Mouse (Mus musculus): ENCODE measurements at regions not wholly inside any gene's neighbourhood (a gene's known extent, or its start where the extent isn't known, plus 50 kb on each side); places are given as distances from the start of the nearest gene placed in this dataset.
"Not testable (repeated sequence)": the region's sequence is repeated elsewhere in the genome, so short reads cannot be mapped to it uniquely, and the experiment has no call there.

- DNase-seq = peak; percentile 84
These were observed 56.4 kb downstream of the Bod1 start for GRCm38 (mm10) chr11:31615107-31615811.

DNA sequence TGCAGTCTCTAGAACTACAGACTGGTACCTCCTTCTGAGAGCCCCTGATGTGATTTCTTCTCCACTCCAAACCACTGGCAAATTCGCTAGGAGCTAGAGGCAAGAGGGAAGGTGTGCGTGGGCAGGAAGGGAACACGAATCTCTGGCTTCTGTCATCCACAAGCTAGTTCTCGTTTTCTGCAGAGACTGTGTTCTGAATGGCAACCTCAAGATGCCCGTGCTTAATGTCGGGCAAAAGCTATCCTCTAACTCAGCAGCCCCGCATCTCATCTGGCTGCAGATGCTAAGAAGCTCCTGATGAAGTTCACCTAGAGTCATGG is 57.3 kb downstream of the Bod1 start:
- DNase-seq = no peak

GRCm38 (mm10) chr11:31613688-31614393 is 57.8 kb downstream of the Bod1 start:
- DNase-seq = no peak

GRCm38 (mm10) chr11:31608458-31608857 is 63.2 kb downstream of the Bod1 start:
- DNase-seq = no peak

DNA sequence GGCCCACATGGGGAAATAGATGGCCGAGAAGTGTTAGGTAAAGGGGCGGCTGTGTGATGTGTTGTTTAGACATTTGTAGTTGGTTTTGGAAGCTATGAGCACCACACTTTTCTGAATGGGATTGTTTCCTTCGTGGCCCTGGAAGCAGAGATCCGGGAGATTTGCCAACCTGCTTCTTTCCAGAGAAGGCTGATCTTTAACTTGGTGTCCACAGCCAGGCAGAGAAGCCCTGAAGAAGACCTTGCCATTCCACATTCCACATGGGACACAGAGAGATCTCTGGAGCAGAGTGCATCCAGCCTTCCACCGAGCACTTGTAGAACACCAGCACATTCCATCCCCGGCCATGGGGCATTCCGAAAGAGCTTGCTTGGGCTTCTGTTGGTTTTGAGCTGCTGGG is 70.2 kb downstream of the Bod1 start:
- DNase-seq = peak; percentile 59

DNA sequence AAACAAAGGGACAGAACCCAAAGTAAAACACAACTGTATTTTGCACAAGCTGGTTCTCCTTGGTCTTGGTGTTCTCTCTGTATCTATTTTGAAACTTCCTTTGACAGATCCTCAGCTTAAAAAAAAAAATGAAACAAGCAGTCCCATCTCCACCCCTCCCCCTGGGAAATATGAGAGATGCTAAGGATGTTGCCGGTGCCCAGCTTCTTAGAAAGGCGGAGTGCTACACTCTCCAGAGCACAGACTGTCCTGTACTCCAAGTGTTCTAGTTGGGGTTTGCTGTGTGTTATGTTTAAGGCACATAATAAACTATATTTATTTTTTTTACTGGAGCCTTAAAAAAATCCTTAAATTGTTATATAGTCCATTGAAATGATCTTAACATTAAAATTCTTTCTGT is 78.1 kb downstream of the Bod1 start:
- no peak for DNase-seq

DNA sequence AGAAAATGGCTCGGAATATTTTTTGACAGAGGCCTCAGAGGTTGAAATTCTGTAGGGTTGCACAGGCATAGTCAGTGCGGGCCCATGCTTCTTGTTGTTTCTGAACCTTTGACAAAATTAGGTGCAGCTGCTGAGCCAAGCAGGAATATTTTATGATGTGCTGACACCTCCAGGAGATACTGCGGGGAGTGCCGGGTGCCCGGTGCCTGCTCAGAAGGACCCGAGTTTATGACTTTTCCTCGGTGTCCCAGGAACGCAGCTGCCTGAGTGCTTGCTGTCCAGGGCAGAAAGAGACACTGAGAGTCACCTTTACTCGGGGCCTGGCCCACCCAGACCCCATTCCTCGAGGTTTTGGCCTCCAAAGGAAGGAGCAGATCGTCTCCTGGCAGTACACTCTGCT is 79.6 kb downstream of the Bod1 start:
- DNase-seq = no peak

DNA sequence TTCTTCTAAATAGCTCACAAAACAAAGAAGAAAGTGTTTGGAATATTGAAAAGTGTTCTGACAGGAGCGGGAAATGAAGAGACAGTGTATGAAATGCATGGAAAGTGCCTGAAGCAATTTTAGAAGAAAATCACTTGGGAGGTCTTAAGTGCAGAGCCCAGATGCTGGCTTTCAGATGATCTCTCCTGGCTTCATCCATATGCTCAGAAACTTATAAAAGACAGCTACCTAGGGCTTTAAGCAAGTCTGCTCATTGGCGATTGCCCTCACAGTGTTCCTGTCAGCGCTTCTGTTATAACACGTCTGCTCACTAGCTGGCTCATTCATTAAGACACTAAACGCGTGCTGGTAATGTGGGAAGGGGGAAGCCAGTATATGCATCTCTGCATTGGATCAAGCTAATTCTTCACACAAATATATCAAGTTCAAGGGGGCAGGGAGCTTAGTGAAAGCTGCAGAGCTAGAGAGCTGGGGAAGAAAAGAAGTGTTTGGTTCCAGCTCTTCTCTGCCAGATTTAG is 80.6 kb downstream of the Bod1 start:
- DNase-seq = no peak

GRCm38 (mm10) chr11:31574941-31575340 is 96.7 kb downstream of the Bod1 start:
- no peak for DNase-seq

DNA sequence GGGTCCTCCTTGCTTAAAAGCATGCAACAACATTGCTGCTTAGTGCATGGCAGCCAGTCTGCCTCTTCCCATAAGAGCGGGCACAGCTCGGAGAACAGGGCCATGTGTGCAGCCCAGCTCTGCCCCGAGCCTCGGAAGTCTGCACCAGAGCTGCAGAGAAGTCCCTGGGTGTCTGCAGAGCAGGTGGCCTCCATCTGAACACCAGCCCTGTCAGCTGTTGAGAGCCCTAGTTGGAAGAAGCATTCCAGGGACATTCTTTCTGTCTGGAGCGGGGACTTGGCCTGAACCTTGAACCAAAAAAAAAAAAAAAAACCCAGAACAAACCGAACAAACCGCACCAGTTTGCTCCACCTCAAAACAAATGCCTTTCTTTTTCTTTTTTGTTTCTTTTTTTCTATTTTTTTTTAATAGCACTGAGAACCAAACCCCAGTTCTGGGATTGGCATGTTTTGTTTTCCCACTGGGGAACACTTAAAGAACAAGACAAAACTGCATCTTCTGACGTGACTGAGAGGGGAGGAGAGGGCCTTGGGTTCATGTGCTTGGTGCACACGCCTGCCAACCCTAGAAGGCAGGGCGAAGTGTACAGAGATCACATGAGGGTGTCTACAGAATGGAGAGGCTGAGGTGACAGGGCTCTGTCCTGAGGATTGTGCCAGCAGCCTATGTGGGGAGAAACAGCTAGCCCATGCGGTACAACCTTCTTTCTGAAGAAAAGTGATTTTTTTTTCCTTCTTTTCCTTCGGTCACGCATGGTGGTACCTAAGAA is 106.8 kb downstream of the Bod1 start:
- DNase-seq = peak; percentile 61

GRCm38 (mm10) chr11:31563826-31564741 is 107.6 kb downstream of the Bod1 start:
- peak; percentile 56 for DNase-seq

DNA sequence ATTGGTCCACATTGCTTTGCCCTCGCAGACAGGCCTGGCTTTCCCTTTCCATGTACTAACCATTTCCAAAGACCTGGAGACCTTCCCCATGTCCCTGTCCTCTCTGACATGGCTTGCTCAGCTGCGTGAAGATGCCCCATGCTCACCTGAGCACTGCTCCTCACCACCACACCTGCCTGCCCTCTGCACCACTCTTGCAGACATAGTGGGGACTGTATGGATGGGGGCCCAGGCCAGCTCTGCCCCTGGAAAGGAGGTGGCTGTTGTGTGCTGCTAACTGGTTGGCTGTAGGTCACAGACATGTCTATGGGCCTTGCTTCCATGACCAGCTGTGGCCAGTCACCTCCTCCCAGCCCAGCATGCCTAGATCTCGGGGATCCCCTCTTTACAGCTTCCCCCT is 108.7 kb downstream of the Bod1 start:
- no peak for DNase-seq

DNA sequence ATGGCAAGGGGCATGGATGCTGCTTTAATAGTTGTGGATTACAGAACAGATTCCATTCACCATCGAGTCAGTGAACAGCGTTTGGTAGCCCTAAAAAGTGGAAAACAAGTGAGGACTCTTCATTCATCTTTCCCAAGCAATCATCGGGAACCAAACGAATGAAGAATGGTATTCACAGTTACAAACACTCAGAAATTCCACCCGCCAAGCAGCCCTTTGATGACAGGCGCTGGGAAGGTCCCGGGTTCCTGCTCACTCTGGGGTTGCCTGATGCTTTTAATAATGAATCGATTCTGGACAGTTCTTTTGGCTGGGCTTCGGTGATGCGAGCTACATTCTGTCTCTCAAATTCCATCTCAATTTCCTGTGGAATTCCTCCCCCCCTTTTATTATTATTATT is 110.9 kb downstream of the Bod1 start:
- no peak for DNase-seq

DNA sequence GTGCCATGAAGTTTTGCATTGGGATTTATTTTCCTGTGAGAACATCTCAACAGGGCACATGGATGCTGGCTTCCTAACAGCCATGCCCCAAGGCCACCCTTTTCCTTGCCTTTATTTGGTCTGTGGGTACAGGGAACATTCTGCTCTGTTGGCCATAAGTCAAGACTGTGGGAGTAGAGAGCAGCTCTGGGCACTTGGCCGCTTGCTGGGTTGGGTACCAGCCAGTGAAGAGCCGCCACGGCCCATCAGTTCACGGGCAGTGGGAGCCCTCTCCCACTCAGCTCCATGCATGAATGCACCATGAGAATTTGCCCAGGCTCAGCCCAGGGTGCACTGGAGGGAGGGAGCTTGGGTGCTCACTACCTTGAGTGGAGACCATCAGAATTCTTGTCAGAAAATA is 116.6 kb downstream of the Bod1 start:
- no peak for DNase-seq

DNA sequence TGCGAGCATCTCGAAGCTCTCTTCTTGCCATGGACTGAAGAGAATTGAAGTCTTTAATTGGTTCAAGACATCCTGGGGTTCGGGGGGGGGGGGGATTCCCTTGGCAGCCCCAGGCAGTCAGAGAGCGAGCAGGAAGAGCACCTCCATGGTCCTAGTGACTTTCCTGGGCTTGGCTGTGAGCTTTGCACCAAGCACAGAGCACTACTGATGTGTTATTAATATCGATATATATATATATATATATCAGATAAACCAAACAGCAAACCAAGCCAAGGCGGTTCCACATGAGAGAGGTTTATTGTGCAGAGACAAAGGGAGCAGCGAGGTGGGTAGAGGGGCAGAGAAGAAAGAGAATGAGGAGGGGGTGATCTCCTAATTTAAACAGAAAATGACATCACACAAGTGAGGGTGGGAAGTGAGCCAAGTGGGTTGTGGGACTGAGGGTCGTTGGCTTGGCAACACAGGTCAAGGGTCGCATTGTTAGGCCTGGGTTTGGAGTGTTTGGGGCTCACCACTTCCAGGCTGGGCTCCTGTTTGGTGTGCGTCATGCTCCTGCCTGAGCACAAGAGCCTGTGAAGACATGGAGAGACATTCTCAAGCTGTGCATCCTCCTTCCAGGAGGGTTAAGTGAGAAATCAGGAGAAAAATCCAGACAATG is 119.9 kb downstream of the Bod1 start:
- no peak for DNase-seq

DNA sequence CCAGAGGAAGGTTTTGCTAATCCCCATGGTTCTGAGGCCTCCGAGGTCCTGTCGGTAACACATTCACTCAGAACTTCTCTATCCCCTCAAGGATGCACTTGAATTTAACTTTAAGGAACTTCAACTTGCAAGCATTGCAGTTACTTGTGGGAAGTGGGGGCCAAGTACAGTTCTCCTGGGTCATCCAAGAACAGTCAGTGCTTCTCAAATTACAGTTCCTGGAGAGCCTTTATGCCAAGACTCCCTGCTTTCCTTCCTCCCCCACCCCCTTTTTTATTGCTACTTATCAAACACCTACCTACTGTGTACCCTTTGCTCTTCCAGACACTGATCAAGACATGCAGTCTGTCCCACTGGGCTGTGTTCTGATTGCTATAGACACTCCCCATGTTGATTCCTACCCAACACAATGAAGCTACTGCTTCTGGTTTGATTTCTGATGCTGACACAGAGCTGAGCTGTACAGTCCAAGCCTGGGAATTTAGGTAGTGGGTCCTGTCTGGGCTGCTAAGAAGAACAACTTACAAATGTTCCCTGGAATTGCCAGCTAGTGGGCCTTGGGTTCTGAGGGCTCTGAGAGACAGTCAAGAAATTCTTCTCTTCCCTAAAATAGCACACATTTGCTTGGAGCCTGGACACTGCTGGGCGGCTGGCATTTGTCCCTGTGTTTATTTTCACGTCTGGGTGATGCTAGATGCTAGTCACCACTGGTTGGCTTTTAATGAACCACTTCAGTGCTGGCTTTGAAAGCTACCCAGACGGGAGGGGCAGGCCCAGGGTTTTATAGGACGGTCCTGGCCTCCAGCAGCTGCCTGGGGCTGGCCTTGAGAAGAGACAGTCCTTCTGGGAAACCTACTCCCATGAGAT is 120.7 kb downstream of the Bod1 start:
- peak; percentile 72 for DNase-seq

- DNase-seq = not testable (repeated sequence)
These were observed 126.2 kb downstream of the Bod1 start for GRCm38 (mm10) chr11:31545514-31545913.

GRCm38 (mm10) chr11:31542635-31543219 is 129.0 kb downstream of the Bod1 start:
- DNase-seq = no peak

DNA sequence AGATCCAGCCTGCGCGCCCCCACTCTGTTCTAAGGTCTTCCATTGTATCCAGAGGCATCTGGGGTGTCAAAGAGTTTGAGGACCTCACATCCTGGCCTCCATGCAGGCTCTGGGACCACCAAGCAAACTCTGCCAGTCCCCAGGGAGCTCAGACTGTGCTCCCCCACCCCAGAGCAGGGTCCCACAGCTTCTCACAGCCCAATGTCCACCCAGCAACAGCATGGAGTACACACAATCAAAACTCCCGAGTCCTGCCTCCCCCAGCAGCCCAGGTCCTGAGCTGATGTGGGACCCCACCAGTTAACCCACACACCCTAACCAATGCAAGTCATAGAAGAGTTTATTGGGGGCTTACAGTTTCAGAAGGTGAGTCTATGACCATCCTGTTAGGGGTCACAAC is 130.3 kb downstream of the Bod1 start:
- DNase-seq = no peak

DNA sequence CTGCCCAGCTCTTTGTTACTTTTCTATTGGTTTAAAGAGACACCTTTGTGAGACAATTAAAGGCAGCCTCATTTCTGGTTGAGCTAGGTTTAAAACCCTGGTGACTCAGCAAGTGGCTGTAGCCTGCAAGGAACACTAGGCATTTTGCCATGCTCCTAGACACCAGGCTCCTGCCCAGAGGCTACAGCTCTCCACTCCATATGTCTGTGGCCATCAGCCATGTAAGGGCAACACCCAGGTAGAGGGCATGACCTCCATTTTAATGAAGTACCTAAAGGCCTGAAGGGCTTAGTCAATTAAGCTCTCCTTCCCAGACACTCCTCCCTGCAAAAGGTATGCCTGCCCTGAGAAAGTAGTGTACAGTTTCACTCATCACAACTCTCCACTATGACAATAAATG is 130.9 kb downstream of the Bod1 start:
- no peak for DNase-seq

DNA sequence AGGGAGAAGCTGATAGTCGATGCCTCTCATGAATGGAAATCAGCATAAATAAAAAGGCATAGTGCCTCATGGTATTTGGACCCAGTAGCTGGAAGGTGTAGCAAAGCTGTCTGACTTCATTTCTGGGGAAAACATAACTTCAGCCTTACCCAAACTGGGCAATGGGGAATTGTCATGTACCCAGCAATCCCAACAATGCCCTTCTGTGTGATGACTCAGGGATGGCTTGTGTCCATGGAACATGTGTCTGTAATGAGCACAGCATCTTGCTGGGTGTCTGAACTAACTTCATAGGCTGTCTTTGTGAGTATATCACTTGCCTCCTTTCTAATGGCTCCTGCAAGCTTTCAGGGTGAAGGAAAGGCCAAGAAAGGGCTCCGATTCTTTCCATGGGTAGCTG is 140.3 kb downstream of the Bod1 start:
- no peak for DNase-seq

Data from lung, postnatal 36 days (tissue).